Mouse (Mus musculus) ES-Bruce4 (cell line): Measurements from ENCODE around the gene Slc25a19. TPM values are rescaled to one million over a fixed set of nuclear protein-coding genes. Genes with fewer than 3 reads are reported as not detected.

ENCODE experiments used
- H3K27ac ChIP-seq: 2 replicates; pipeline ENCODE4 v1.5.1; 2012; ENCODE audit warnings: low read length, inconsistent platforms; ENCODE audit not compliant: insufficient read depth
- H3K27me3 ChIP-seq: 2 replicates; pipeline ENCODE4 v1.6.1; 2012; ENCODE audit warnings: mild to moderate bottlenecking, low read length, inconsistent platforms; ENCODE audit not compliant: control insufficient read depth, poor library complexity, insufficient read depth, severe bottlenecking
- H3K36me3 ChIP-seq: 2 replicates; pipeline ENCODE4 v1.6.1; 2012; ENCODE audit warnings: inconsistent platforms, mild to moderate bottlenecking, low read length, moderate library complexity; ENCODE audit not compliant: control insufficient read depth, poor library complexity, insufficient read depth, severe bottlenecking
- H3K4me1 ChIP-seq: one replicate; pipeline ENCODE4 v1.8.1; 2011; ENCODE audit warnings: low read length; ENCODE audit not compliant: control insufficient read depth, insufficient read depth
- H3K4me3 ChIP-seq: 2 replicates; pipeline ENCODE4 v1.5.1; 2011; ENCODE audit warnings: low read depth, mild to moderate bottlenecking, low read length
- H3K9ac ChIP-seq: 2 replicates; pipeline ENCODE4 v1.6.1; 2012; ENCODE audit warnings: low read depth, mild to moderate bottlenecking, inconsistent platforms; ENCODE audit not compliant: poor library complexity, severe bottlenecking
- H3K9me3 ChIP-seq: replicated peaks from 2 replicates; pipeline ENCODE4 v1.6.1; 2012; ENCODE audit warnings: mild to moderate bottlenecking, low read length, inconsistent platforms; ENCODE audit not compliant: control insufficient read depth, poor library complexity, insufficient read depth, severe bottlenecking
- CTCF ChIP-seq: IDR thresholded peaks from one replicate; pipeline ENCODE4 v1.8.1; 2011; ENCODE audit warnings: low read depth, low read length
- EP300 ChIP-seq: IDR thresholded peaks from 2 replicates; pipeline ENCODE4 v1.6.1; 2011; ENCODE audit warnings: low read depth, low read length; ENCODE audit not compliant: insufficient read depth
- POLR2A ChIP-seq: IDR thresholded peaks from one replicate; pipeline ENCODE4 v1.8.1; 2011; ENCODE audit warnings: low read length; ENCODE audit not compliant: insufficient read depth
- polyA plus RNA-seq: library from polyadenylated mRNA; stranded (reverse); fragments of >200 nt; gene quantifications from 2 replicates; pipeline ENCODE4 v1.2.4, GENCODE M21; 2011; ENCODE audit warnings: low read depth; ENCODE audit not compliant: missing spikeins, insufficient read depth, insufficient read length

The Slc25a19 gene
- polyA plus RNA-seq, 1 experiment = 34.7 TPM

GRCm38 (mm10) chr11:115582913-115583606 is 45.0 kb downstream of the Slc25a19 start:
- Histone ChIP-seq H3K9me3 (no peaks in the 10 kb centered on the region), H3K9ac (no peak overlapping the region), H3K4me1 (peaks cover 4% of the 10 kb centered on the region), H3K36me3 (peaks cover 83% of the 10 kb centered on the region), H3K27me3 (no peaks in the 10 kb centered on the region), H3K4me3 (no peak overlapping the region), H3K27ac (0 out of 2 replicates have a peak overlapping the region, but pooled peaks have one; percentile 5)
- no peak for TF ChIP-seq POLR2A
- TF ChIP-seq CTCF = no peak
- TF ChIP-seq EP300 = no peak

DNA sequence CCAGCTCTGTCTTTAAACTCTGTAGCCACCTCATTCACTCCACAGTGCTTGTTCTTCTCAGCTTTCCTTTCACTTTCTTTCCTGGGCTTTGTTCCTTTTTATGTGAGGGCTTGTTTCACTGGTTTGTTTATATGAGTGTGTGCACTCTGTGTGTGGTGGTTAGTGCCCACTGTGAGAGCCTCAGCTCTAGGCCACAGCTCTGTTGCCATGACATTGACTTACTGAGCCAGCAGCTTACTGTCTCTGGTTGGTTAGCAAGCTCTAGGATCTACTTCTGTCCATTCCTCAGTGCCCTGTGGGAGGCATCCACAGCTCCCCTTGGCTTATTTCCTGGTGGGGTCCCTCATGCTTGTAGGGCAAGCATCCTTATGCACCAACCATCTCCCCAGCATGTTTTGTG is 49.0 kb downstream of the Slc25a19 start:
- Histone ChIP-seq H3K4me3 (no peak overlapping the region), H3K27me3 (no peaks in the 10 kb centered on the region), H3K4me1 (no peaks in the 10 kb centered on the region), H3K9me3 (no peaks in the 10 kb centered on the region), H3K9ac (no peak overlapping the region), H3K36me3 (peaks cover 54% of the 10 kb centered on the region), H3K27ac (no peak overlapping the region)
- TF ChIP-seq EP300 (no peak), CTCF (no peak), POLR2A (no peak)

- H3K9me3 ChIP-seq = no peaks in the 10 kb centered on the region; the same call in 1 of the 2 replicates
- peak overlapping the region; percentile 99 for H3K4me3 ChIP-seq
- no peak overlapping the region for H3K27ac ChIP-seq
- no peaks in the 10 kb centered on the region for H3K4me1 ChIP-seq
- TF ChIP-seq EP300 (no peak), CTCF (no peak), POLR2A (no peak)
- H3K27me3 ChIP-seq = no peaks in the 10 kb centered on the region
- peak overlapping the region; percentile 90 for H3K9ac ChIP-seq
- peaks cover 33% of the 10 kb centered on the region for H3K36me3 ChIP-seq
Measured at GRCm38 (mm10) chr11:115564961-115565360, 63.1 kb downstream of the Slc25a19 start.

Other genes starting within 250 kb of the Slc25a19 start
- 12.3 and 14.1 TPM in 2 replicates for gene Cdr2l, start 246.4 kb downstream of the Slc25a19 start, polyA plus RNA-seq
- 50.9 and 60.6 TPM in 2 replicates for gene Mrpl58, start 224.5 kb downstream of the Slc25a19 start, polyA plus RNA-seq
- 340 and 358 TPM in 2 replicates for gene Atp5h, start 208.3 kb downstream of the Slc25a19 start, polyA plus RNA-seq
- 22.9 and 26.4 TPM in 2 replicates for gene Kctd2, start 208.2 kb downstream of the Slc25a19 start, polyA plus RNA-seq
- not detected in 2 replicates for gene Trim80, start 187.8 kb downstream of the Slc25a19 start, polyA plus RNA-seq
- not detected in 2 replicates for gene Slc16a5, start 165.8 kb downstream of the Slc25a19 start, polyA plus RNA-seq
- gene Armc7, start 152.6 kb downstream of the Slc25a19 start, polyA plus RNA-seq = 3.0 and 3.6 TPM in 2 replicates
- 42.7 and 43.2 TPM in 2 replicates for gene Nt5c, start 136.4 kb downstream of the Slc25a19 start, polyA plus RNA-seq
- 163 and 173 TPM in 2 replicates for gene Jpt1, start 113.9 kb downstream of the Slc25a19 start, polyA plus RNA-seq
- 1,012 and 1,017 TPM in 2 replicates for gene Sumo2, start 92.0 kb downstream of the Slc25a19 start, polyA plus RNA-seq
- 99.9 and 103 TPM in 2 replicates for gene Nup85, start 63.9 kb downstream of the Slc25a19 start, polyA plus RNA-seq
- gene Mrps7, start 24.4 kb downstream of the Slc25a19 start, polyA plus RNA-seq = 29.3 and 35.5 TPM in 2 replicates
- gene Gga3, start 24.2 kb downstream of the Slc25a19 start, polyA plus RNA-seq = 69.3 and 79.4 TPM in 2 replicates
- gene Mif4gd, start 15.3 kb downstream of the Slc25a19 start, polyA plus RNA-seq = 50.4 and 55.0 TPM in 2 replicates
- 75.0 and 75.9 TPM in 2 replicates for gene Grb2, start 80.3 kb upstream of the Slc25a19 start, polyA plus RNA-seq
- gene Tmem94, start 137.1 kb upstream of the Slc25a19 start, polyA plus RNA-seq = 29.2 and 32.6 TPM in 2 replicates
- gene Caskin2, start 185.3 kb upstream of the Slc25a19 start, polyA plus RNA-seq = 10.5 and 12.1 TPM in 2 replicates
- gene Tsen54, start 186.4 kb upstream of the Slc25a19 start, polyA plus RNA-seq = 26.9 and 30.2 TPM in 2 replicates
- gene Llgl2, start 195.8 kb upstream of the Slc25a19 start, polyA plus RNA-seq = 92.1 and 99.1 TPM in 2 replicates
- 1.6 and 4.2 TPM in 2 replicates for gene Myo15b, start 230.1 kb upstream of the Slc25a19 start, polyA plus RNA-seq